ENCODE assay signal across 8 mouse cellular contexts in genomic region chr5:30588301-30588968, GRCm38 (mm10). TPM values are rescaled to one million over a fixed set of nuclear protein-coding genes. Genes with fewer than 3 reads are reported as not detected.
DNase-seq lines count a peak whose midpoint lies in the region; ATAC-seq and TF ChIP-seq lines count a peak whose summit lies in the region.

No protein-coding gene starts in this region.

- in situ Hi-C loops in ES-E14 (cut with MboI; ENCODE audit: low sequenced_read_pairs in 2 of 2, unreplicated experiment in 2 of 2) = no loop called here

- no peaks in the 10 kb centered on the region for H3K36me3 ChIP-seq in ES-E14 (ENCODE audit: control insufficient read depth, insufficient read depth, low read length, poor library complexity, severe bottlenecking)
- H3K36me3 ChIP-seq in hindbrain, embryonic 11.5 days (ENCODE audit: control insufficient read depth, insufficient read depth, low read length) = no peaks in the 10 kb centered on the region
- no peaks in the 10 kb centered on the region for H3K36me3 ChIP-seq in liver, embryonic 12.5 days

- peaks cover 24% of the 10 kb centered on the region for H3K27me3 ChIP-seq in hindbrain, embryonic 11.5 days (ENCODE audit: control insufficient read depth, insufficient read depth, low read length)
- H3K27me3 ChIP-seq in liver, embryonic 12.5 days (replicated peaks) = peaks cover 91% of the 10 kb centered on the region

- H3K9me3 ChIP-seq in ES-E14 (ENCODE audit: control insufficient read depth, insufficient read depth, low read depth, low read length) = no peaks in the 10 kb centered on the region
- H3K9me3 ChIP-seq in hindbrain, embryonic 11.5 days (ENCODE audit: control insufficient read depth, low read length) = no peaks in the 10 kb centered on the region
- no peaks in the 10 kb centered on the region for H3K9me3 ChIP-seq in liver, embryonic 12.5 days (replicated peaks)

- WGBS in hindbrain, embryonic 11.5 days = 0% methylated on average over 57 of the region's 70 CpGs
- 2% methylated on average over 51 of the region's 70 CpGs for WGBS in liver, embryonic 12.5 days (ENCODE audit: insufficient replicate concordance)

- peak overlapping the region; percentile 99 for H3K4me2 ChIP-seq in hindbrain, embryonic 11.5 days (replicated peaks; ENCODE audit: low read depth, low read length)
- H3K4me2 ChIP-seq in liver, embryonic 12.5 days = peak overlapping the region; percentile 69

- no peak overlapping the region for H3K27ac ChIP-seq in ES-E14 (ENCODE audit: insufficient read depth, low read depth, low read length, poor library complexity, severe bottlenecking)
- H3K27ac ChIP-seq in hindbrain, embryonic 11.5 days (ENCODE audit: low read depth, low read length) = no peak overlapping the region
- no peak overlapping the region for H3K27ac ChIP-seq in liver, embryonic 12.5 days

- no peak for DNase-seq in frontal cortex, postnatal 25 days (ENCODE audit: low spot score in 2 of 2)
- DNase-seq in ES-E14 (ENCODE audit: low read depth, low spot score) = no peak
- DNase-seq in embryo, embryonic 11.5 days (ENCODE audit: low read depth, low spot score) = peak; percentile 36
- DNase-seq in hindbrain, embryonic 11.5 days (ENCODE audit: low spot score) = peak; percentile 68
- peak; percentile 57 for DNase-seq in retina, embryonic 14.5 days (ENCODE audit: low spot score)
- no peak for DNase-seq in natural killer cell, adult 2 months (ENCODE audit: low spot score in 2 of 2)

- 0 out of 2 replicates have a peak overlapping the region, but pooled peaks have one; percentile 22 for H3K9ac ChIP-seq in ES-E14 (ENCODE audit: insufficient read depth, low read depth, low read length, poor library complexity, severe bottlenecking)
- H3K9ac ChIP-seq in hindbrain, embryonic 11.5 days (ENCODE audit: low read depth, low read length) = peak overlapping the region; percentile 53
- no peak overlapping the region for H3K9ac ChIP-seq in liver, embryonic 12.5 days

- peak overlapping the region; percentile 56 to 69 for H3K4me3 ChIP-seq in ES-E14 (ENCODE audit: insufficient read depth in 1 of 2, low read depth in 1 of 2, low read length in 2 of 2, poor library complexity in 1 of 2, severe bottlenecking in 1 of 2)
- H3K4me3 ChIP-seq in hindbrain, embryonic 11.5 days (ENCODE audit: low read depth, low read length) = peak overlapping the region; percentile 48
- peak overlapping the region; percentile 38 for H3K4me3 ChIP-seq in liver, embryonic 12.5 days

- ATAC-seq in frontal cortex, adult (ENCODE audit: low TSS enrichment) = peak; percentile 48
- ATAC-seq in hindbrain, embryonic 11.5 days (ENCODE audit: low FRiP score) = peak; percentile 66
- ATAC-seq in liver, embryonic 12.5 days = no peak

- H3K4me1 ChIP-seq in ES-E14 (ENCODE audit: control insufficient read depth in 2 of 2, insufficient read depth in 2 of 2, low read length in 2 of 2, poor library complexity in 1 of 2) = peaks cover 0 to 4% of the 10 kb centered on the region in 2 experiments; a peak in 1 of 4 replicates
- H3K4me1 ChIP-seq in hindbrain, embryonic 11.5 days (replicated peaks; ENCODE audit: control insufficient read depth, insufficient read depth, low read length) = peaks cover 7% of the 10 kb centered on the region
- peaks cover 9% of the 10 kb centered on the region; the same call in 1 of the 2 replicates for H3K4me1 ChIP-seq in liver, embryonic 12.5 days

TF ChIP-seq in ES-E14, 5 proteins besides CTCF, POLR2A, EP300 and RAD21:
- TF ChIP-seq HCFC1 (IDR thresholded peaks at IDR 0.05; ENCODE audit: borderline replicate concordance, insufficient read depth, low read length) = no peak
- TF ChIP-seq CHD2 (IDR thresholded peaks at IDR 0.05; ENCODE audit: low read depth, low read length) = no peak
- TF ChIP-seq ZNF384 (IDR thresholded peaks at IDR 0.05; ENCODE audit: low read depth, low read length) = no peak
- TF ChIP-seq MAFK (IDR thresholded peaks at IDR 0.05; ENCODE audit: insufficient read depth, low read depth, low read length) = no peak
- TF ChIP-seq ZC3H11A (IDR thresholded peaks at IDR 0.05; ENCODE audit: borderline replicate concordance, low read depth, low read length) = no peak
TF ChIP-seq in ES-E14: peak in this region for 0.

RNA-seq across cellular contexts. Expression of gene Kcnk3, which starts 0.5 kb away (rescaled TPM):
- 0.16 and 0.31 TPM in 2 replicates for total RNA-seq in ES-E14 (2012; rRNA removed)
- 0.65 and 0.66 TPM in 2 replicates for polyA plus RNA-seq in hindbrain, embryonic 11.5 days (2014; fragmentation: Nextera tagmentation; extraction: Ambion mirVana)
- polyA plus RNA-seq in liver, embryonic 12.5 days (2016; fragmentation: Nextera tagmentation; extraction: Ambion mirVana) = 0.08 and 0.26 TPM in 2 replicates

RNA-seq across cellular contexts. Expression of gene Cib4, which starts 42.8 kb away (rescaled TPM):
- total RNA-seq in ES-E14 (2012; rRNA removed) = not detected in 2 replicates
- polyA plus RNA-seq in hindbrain, embryonic 11.5 days (2014; fragmentation: Nextera tagmentation; extraction: Ambion mirVana) = not detected in 2 replicates
- polyA plus RNA-seq in liver, embryonic 12.5 days (2016; fragmentation: Nextera tagmentation; extraction: Ambion mirVana) = not detected in 2 replicates

RNA-seq across cellular contexts. Expression of gene Slc35f6, which starts 59.3 kb away (rescaled TPM):
- total RNA-seq in ES-E14 (2012; rRNA removed) = 40.0 and 62.2 TPM in 2 replicates
- polyA plus RNA-seq in hindbrain, embryonic 11.5 days (2014; fragmentation: Nextera tagmentation; extraction: Ambion mirVana) = 25.2 and 28.8 TPM in 2 replicates
- 10.3 and 12.1 TPM in 2 replicates for polyA plus RNA-seq in liver, embryonic 12.5 days (2016; fragmentation: Nextera tagmentation; extraction: Ambion mirVana)

Comparison
In these comparisons a context has a peak if more than half of its experiments do, and no peak if none do; other contexts are left out.
1. DNase-seq: peak in embryo, embryonic 11.5 days (single experiment), hindbrain, embryonic 11.5 days (single experiment) and retina, embryonic 14.5 days (single experiment); none in frontal cortex, postnatal 25 days (0 of 2), ES-E14 (single experiment) and natural killer cell, adult 2 months (0 of 2).
2. Peak in every context shown above with its lines, with median percentiles within 50 percentile points of each other: H3K4me3 ChIP-seq.